Mouse (Mus musculus) ovary, adult 18-20 months (tissue): ENCODE measurements around the gene Kctd6.
"Not testable (repeated sequence)": the region's sequence is repeated elsewhere in the genome, so short reads cannot be mapped to it uniquely, and the experiment has no call there.

Experiments
- DNase-seq: peaks from one replicate; pipeline ENCODE4 v3.0.0; 2022; ENCODE audit warnings: low spot score, mixed read lengths

Kctd6 gene

DNA sequence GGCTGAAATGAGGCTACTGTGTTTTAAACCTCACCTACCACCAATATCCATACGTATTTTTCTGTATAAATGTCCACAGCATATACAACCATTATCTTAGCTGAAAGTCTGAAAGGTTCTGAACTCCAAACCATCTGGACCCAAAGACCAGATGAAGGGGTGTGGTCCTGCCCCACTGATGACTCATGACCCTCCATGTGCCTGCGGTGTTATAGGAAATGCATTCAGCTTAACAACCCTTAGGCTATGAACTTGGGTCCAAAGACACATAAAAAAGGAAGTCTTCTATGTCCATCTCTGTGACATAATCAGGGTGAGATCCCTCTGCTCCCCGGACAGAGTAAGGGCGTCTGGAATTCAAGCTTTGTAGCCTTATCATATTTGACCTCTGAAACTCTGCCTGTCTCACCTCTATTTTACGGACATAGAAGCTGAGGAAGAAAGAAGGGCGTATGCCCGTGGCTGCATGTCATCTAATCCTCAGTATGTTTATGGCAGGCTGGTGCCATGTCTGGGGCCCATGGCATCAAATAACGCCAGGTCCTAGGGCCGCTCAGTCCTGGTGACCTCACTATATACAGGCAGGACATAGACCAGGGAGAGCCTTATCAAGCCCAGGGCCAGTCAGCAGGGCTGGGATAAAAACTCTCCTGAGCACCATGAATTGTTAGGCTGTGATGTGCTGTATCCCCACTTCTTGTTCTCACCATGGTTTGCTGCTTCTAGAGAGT lies 36.4 kb downstream of the Kctd6 start:
- no peak for DNase-seq

DNA sequence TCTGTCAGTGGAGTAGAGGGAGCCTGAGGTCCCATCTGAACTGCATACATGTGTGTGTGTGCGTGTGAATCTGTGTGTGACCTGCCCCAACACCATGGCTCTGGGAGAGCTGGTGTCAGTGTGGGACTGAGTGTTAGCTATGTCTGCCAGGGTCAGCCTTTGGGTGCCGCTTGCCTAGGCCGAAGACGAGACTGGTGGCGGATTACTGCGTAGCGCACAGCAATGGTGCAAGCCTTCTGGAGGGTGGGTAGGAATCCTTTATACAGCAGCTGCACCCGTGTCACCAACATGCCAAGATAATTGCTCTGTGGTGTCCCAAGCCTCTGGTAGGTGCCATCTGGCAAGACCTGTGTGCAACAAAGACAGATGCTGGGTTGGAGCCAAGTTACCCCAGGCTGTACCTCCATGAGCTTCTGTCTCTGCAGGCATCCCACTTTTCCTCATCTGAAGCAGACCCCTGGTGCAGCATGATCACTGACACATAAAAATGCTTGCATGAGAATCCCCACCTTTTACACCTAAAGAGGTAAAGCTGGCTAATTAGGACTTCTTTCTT lies 37.5 kb downstream of the Kctd6 start:
- no peak for DNase-seq

- no peak for DNase-seq
Measured at GRCm38 (mm10) chr14:8255076-8255729, 41.3 kb downstream of the Kctd6 start.

DNA sequence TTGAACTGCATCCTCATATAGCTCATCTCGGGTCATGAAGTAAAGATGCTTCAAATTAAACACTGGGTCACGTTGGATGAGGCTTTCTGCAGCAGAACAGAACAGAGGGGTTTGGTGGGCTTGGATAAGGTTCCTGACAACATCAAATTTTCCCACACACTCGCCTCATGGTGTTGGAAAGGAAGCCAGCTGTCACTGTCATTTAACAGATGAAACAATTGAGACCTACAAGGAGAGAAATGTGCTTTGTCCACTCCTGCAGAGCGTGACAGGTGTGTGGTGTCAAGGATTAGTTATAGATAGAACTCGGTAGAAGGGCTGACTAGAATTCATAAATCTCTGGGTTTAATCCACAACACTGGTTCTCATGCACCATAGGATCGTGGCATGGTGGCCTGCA lies 42.1 kb downstream of the Kctd6 start:
- DNase-seq, result no peak

DNA sequence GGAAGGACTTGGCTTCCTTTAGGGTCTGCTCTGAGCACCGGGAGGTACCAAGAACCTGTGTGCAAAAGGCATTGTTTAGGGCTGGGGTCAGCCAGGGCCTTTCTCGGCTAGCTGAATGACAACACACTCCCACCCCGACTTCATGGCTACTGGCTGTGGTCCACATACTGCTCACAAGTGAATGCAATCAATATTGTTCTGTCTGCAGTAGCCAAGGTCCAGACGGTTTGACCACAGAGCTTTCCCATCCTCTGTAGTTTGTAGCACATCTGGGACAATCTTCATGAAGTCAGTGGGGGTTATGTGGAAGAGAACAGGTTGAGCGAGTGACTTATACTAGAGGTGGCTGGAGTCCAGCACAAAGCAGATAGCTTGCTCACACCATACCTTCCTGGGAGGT lies 42.9 kb downstream of the Kctd6 start:
- no peak for DNase-seq

GRCm38 (mm10) chr14:8257521-8258334 lies 43.8 kb downstream of the Kctd6 start:
- no peak for DNase-seq

- DNase-seq, result no peak
Measured at GRCm38 (mm10) chr14:8258335-8258627, 44.3 kb downstream of the Kctd6 start.

GRCm38 (mm10) chr14:8258752-8259151 lies 44.8 kb downstream of the Kctd6 start:
- DNase-seq, result no peak

DNA sequence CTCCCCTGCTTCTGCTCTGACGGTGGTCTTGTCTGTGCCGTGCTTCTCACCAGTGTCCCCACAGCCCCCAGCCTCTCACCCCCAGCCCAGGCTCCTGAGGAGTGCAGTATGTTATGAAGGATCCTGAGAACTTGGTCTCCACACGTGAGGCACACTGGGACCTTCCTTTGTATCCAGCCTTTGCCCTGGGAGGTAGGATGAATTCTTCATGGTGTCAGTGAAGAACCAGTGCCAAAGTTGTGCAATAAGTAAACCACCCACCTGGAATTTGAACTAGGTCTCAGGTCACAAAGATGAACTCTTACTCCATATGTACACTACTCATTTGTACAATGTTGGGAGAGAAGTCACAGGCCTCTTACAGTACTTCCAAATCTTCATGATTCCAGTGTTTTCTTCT lies 45.2 kb downstream of the Kctd6 start, which contains the start of gene Acox2:
Gene Acox2 (minus strand): TSS at position 188 of the 400 bp plus-strand sequence.
- no peak for DNase-seq

DNA sequence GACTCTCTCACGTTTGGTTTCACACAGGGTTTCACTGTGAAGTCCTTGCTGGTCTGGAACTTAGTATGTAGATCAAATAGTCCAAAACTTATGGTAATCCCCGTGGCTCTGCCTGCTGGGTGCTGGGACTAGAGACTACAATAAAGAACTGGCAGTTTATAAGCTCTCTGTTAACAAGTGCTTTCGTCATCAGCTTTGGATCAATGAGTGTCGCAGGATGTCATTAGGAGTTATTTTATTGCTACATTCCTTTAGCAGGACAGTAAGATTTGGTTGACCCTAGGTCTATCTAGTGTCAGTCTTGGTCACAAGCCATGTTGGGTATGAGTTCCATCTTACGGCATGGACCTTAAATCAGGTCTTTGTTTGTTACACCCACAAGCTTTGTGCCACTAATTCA lies 46.3 kb downstream of the Kctd6 start:
- no peak for DNase-seq

DNA sequence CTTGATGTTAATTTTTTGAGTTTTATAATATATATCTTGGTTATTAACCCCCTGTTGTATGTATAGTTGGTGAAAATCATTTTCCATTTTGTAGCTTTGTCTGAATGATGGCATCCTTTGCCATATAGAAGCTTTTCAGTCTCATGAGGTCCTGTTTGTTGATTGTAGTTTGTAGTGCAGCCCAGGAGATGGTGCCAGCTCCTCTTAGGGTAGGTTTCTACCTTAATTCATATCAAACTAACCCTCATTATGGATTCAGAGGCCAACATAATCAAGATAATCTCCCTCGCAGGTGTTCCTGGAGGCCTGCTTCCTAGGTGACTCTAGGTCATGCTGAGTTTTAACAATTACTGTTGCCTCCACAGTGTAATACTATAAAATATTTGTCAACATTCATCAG lies 48.3 kb downstream of the Kctd6 start:
- DNase-seq, result no peak

DNA sequence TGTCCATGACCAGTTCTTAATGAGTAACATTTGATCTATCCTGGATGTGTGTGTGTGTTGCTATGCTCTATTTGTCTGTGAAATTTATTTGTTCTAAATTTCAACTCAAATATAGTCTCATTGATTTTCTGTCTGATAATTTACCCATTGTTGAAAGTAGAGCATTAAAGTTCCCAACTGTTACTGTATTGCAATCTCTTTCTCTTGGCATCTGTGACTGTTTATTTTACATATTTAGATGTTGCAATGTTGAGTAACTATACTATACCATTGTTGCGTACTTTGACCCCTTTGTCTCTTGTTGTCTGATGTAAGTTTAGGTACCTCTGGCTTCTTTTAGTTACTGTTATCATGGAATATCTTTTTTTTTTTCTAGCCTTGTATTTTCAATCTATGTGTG lies 50.4 kb downstream of the Kctd6 start:
- DNase-seq, result no peak

- DNase-seq, result not testable (repeated sequence)
Measured at GRCm38 (mm10) chr14:8271281-8271680, 57.3 kb downstream of the Kctd6 start.
